Mouse (Mus musculus) embryonic facial prominence, embryonic 15.5 days (tissue): ENCODE results near the gene Atp8a2. TPM values are rescaled to one million over a fixed set of nuclear protein-coding genes. Genes with fewer than 3 reads are reported as not detected.
A peak's percentile ranks its signal among the peaks of the same experiment; 100 is the strongest.

Source experiments
- ATAC-seq: fragments of 200-750 bp; cut with Nextera tagmentation; 2 replicates; pipeline ENCODE4 v1.8.0; 2017; ENCODE audit warnings: low read depth, moderate TSS enrichment; ENCODE audit not compliant: insufficient number of reproducible peaks, low FRiP score, low TSS enrichment
- H3K27ac ChIP-seq: fragments of 300-500 bp; sonication (generic); replicated peaks from 2 replicates; pipeline ENCODE4 v1.5.1; 2015; ENCODE audit warnings: mild to moderate bottlenecking, inconsistent platforms
- H3K27me3 ChIP-seq: fragments of 300-500 bp; sonication (generic); 2 replicates; pipeline ENCODE4 v1.6.1; 2015; ENCODE audit warnings: inconsistent platforms
- H3K36me3 ChIP-seq: fragments of 300-500 bp; sonication (generic); 2 replicates; pipeline ENCODE4 v1.6.1; 2015; ENCODE audit warnings: mild to moderate bottlenecking, inconsistent platforms
- H3K4me1 ChIP-seq: fragments of 300-500 bp; sonication (generic); 2 replicates; pipeline ENCODE4 v1.6.1; 2015; ENCODE audit warnings: inconsistent platforms
- H3K4me2 ChIP-seq: fragments of 300-500 bp; sonication (generic); replicated peaks from 2 replicates; pipeline ENCODE4 v1.6.1; 2015; ENCODE audit warnings: mild to moderate bottlenecking, inconsistent platforms
- H3K4me3 ChIP-seq: fragments of 300-500 bp; sonication (generic); replicated peaks from 2 replicates; pipeline ENCODE4 v1.5.1; 2015; ENCODE audit warnings: mild to moderate bottlenecking, inconsistent platforms
- H3K9ac ChIP-seq: fragments of 300-500 bp; sonication (generic); 2 replicates; pipeline ENCODE4 v1.6.1; 2015; ENCODE audit warnings: inconsistent platforms
- H3K9me3 ChIP-seq: fragments of 300-500 bp; sonication (generic); replicated peaks from 2 replicates; pipeline ENCODE4 v1.6.1; 2016; ENCODE audit warnings: inconsistent platforms
- WGBS: fragments of 180-500 bp; shearing (Covaris S2); methylation state at CpG from one replicate; pipeline ENCODE4 v1.1.7; 2015; 5-methylcytosine and 5-hydroxymethylcytosine counted together
- polyA plus RNA-seq: library from polyadenylated mRNA; unstranded; fragments of >200 nt; fragmentation: Nextera tagmentation; extraction: Ambion mirVana; gene quantifications from 2 replicates; pipeline ENCODE4 v1.2.1, GENCODE M21; 2015

Gene Atp8a2
- polyA plus RNA-seq, 1 experiment from 2014 or later, result 3.2 TPM

DNA sequence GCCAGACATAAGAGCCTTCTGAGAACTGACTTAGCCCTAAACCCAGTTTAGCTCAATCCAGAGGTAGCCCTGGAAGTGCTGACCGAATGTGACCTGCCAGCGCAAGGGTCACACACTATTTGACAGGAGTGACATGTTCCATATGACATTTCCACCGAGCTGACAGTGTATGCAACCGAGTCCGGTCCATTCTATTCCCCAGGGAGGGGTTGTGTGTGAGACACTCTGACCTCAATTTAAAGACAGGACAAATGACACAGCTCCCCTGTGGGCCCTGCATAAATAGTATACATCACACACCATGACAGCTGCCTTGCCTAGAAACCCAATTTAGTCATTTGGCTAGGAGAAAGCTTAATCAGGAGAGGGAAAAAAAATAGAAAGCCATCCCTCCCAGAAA lies 555.1 kb downstream of the Atp8a2 start:
- Histone ChIP-seq H3K4me3 (no peak overlapping the region), H3K4me2 (no peak overlapping the region), H3K27ac (no peak overlapping the region), H3K9ac (no peak overlapping the region), H3K27me3 (no peaks in the 10 kb centered on the region), H3K4me1 (peaks cover 9% of the 10 kb centered on the region; the same call in 1 of the 2 replicates), H3K9me3 (no peaks in the 10 kb centered on the region), H3K36me3 (no peaks in the 10 kb centered on the region)
- 30% methylated on average over 5 of the region's 5 CpGs for WGBS
- no peak for ATAC-seq

DNA sequence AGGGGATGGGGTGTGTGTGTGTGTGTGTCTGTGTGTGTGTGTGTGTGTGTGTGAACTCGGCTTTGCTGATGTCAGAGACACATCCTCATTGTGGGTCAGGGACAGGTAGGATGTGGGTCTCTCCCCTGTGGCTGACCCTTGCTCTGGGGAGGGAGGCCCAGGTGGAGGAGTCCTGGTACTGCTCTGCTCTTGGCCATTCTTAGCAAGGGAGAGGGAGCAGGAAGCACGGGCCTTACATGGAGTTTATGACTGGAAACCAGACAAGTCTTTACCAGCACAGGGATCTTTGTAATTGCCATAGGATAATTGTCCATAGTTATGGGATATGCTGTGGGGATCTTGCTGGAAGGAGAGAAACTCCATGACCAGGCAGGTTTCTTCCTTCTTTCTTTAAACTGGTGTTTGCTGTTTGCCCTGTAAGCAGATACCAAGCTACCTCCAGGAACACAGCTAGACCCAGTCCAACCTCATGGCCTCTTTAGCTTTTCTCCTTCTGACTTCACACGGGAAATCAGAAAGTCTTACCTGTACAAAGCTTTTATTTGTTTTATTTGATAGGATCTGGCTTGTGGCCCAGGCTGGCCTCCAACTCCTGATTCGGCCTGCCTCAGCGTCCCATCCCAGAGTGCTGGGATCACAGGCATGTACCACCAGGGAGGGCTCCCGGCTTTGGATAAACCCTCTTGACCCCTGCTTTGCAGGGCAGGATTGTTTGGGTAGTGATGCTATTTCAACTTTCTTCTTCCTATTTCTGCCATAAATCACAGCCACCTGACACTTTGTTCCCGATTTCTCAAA lies 557.9 kb downstream of the Atp8a2 start:
- no peak overlapping the region for H3K9ac ChIP-seq
- no peaks in the 10 kb centered on the region for H3K27me3 ChIP-seq
- H3K27ac ChIP-seq, result no peak overlapping the region
- no peak overlapping the region for H3K4me3 ChIP-seq
- H3K4me2 ChIP-seq, result no peak overlapping the region
- ATAC-seq, result no peak
- H3K9me3 ChIP-seq, result no peaks in the 10 kb centered on the region
- H3K36me3 ChIP-seq, result no peaks in the 10 kb centered on the region
- WGBS, result 45% methylated on average over 7 of the region's 7 CpGs
- H3K4me1 ChIP-seq, result peaks cover 7% of the 10 kb centered on the region; the same call in 1 of the 2 replicates

DNA sequence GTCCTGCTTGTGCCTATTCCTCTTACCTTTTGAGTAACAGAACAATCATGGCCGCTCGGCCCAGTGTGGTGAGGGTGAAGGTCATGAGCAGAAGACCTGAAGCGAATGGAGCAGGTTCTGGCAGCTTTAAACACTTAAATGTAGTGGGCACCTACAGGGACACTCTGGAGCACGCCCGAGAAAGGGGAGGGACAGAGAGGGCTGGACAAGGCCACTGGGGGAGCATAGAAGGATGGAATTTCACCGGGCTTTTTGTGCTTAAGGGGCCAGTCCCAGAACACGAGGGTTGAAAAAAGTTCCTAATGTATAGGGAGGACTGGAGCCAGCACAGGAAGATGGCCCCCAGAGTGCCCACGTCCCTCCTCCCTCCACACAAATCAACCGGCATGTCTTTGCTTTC lies 563.0 kb downstream of the Atp8a2 start:
- no peaks in the 10 kb centered on the region for H3K36me3 ChIP-seq
- H3K27me3 ChIP-seq, result no peaks in the 10 kb centered on the region; the same call in 1 of the 2 replicates

DNA sequence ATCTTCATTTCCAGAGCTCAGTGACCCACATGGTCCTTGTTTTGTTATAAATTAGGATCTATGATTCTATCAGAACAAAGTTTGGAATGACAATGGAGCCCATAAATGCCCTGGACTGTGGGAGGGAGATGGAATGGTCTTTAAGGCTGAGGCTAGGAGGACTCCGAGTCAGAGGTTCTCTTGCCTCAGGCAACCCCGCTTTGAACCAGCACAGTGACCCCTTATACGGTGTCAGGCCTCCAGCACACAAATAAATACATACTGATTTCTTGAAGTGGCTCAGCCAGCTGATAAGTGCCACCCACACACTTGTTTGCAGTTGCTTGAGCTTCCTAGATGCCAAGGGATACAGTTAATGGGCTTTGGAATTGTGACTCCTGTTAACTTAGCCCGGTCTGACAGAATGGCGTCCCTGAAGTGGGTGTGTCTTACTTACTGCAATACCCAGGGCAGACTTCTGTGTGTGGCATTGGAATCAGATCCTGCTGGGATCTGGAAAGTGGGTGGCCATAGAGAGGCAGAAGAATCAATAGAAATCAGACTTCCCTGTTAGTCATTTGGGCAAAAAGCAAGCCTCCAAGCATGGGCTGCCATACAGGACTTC lies 563.6 kb downstream of the Atp8a2 start:
- H3K9ac ChIP-seq, result no peak overlapping the region
- no peak overlapping the region for H3K4me2 ChIP-seq
- H3K27me3 ChIP-seq, result no peaks in the 10 kb centered on the region; the same call in 1 of the 2 replicates
- H3K27ac ChIP-seq, result no peak overlapping the region
- H3K4me3 ChIP-seq, result no peak overlapping the region
- H3K9me3 ChIP-seq, result no peaks in the 10 kb centered on the region
- ATAC-seq, result no peak
- H3K4me1 ChIP-seq, result no peaks in the 10 kb centered on the region
- no peaks in the 10 kb centered on the region for H3K36me3 ChIP-seq
- 61% methylated on average over 5 of the region's 5 CpGs for WGBS

More for the DNA sequence above, 563.0 kb downstream of the Atp8a2 start:
- no peak overlapping the region for H3K27ac ChIP-seq
- WGBS, result 76% methylated on average over 9 of the region's 9 CpGs
- H3K9ac ChIP-seq, result no peak overlapping the region
- no peak for ATAC-seq
- no peaks in the 10 kb centered on the region for H3K9me3 ChIP-seq
- no peak overlapping the region for H3K4me3 ChIP-seq
- H3K4me2 ChIP-seq, result no peak overlapping the region
- no peaks in the 10 kb centered on the region for H3K4me1 ChIP-seq

DNA sequence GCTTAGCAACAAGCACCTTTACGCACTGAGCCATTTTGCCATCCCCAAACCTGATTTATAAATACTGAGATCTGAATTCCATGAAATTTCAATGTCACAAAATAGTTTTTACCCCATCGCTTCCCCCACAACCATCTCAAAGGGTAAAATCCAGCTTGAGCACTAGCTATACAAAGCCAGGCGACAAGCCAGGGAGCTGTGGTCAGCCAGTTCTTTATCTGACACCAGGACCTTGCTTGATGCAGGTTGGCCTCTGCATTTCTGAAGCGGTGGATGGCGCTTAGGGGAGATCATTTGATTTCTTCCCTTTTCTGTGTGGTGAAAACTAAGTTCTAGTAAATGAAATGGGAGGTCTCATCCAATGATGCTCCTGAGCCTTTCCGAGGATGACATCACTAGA lies 564.9 kb downstream of the Atp8a2 start:
- H3K4me3 ChIP-seq, result no peak overlapping the region
- no peaks in the 10 kb centered on the region for H3K36me3 ChIP-seq
- no peak overlapping the region for H3K4me2 ChIP-seq
- WGBS, result 90% methylated on average over 6 of the region's 6 CpGs
- peaks cover 12% of the 10 kb centered on the region for H3K4me1 ChIP-seq
- no peak overlapping the region for H3K27ac ChIP-seq
- H3K9me3 ChIP-seq, result no peaks in the 10 kb centered on the region
- ATAC-seq, result no peak
- H3K9ac ChIP-seq, result no peak overlapping the region
- H3K27me3 ChIP-seq, result peaks cover 6% of the 10 kb centered on the region; the same call in 1 of the 2 replicates

DNA sequence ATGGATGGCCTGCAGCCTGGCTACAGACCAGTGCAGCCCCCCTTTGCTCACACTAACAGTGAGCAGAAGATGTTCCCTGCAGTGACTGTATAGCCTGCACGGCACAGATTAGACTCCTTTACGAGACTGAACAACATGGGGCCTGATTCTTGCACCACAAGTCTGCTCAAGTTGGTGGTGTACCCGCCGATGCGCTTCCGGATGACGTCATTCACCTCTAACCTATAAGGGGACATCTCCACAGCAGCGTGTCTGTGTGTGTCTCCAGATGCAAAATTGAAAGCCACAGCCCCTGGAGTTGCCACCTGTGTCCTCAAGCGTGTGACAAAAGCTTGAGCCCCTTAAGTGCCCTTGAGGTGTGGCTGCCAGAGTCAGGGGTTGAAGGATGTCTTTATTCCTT lies 566.9 kb downstream of the Atp8a2 start:
- H3K4me3 ChIP-seq, result no peak overlapping the region
- H3K9me3 ChIP-seq, result no peaks in the 10 kb centered on the region
- peaks cover 17% of the 10 kb centered on the region for H3K27me3 ChIP-seq
- no peak overlapping the region for H3K9ac ChIP-seq
- WGBS, result 88% methylated on average over 9 of the region's 9 CpGs
- H3K4me1 ChIP-seq, result peaks cover 26% of the 10 kb centered on the region
- no peak for ATAC-seq
- H3K4me2 ChIP-seq, result no peak overlapping the region
- no peak overlapping the region for H3K27ac ChIP-seq
- no peaks in the 10 kb centered on the region for H3K36me3 ChIP-seq

DNA sequence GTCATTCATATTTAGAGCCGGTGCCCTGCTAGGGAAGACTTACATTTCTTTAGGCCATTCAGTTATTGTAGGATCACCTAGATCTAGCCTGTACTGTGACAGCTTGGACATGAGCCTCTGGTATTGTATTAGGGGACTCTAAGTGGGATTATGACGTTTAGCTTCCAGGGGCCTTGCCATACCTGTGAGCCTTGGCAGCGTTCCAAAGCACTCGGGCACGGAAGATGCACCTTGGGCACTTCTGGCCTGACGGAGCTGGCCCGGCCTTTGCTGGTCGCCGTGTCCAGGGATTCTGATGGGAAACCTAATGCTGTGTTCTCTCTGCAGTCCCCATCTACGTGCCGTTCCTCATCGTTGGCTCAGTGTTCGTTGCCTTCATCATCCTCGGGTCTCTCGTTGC lies 567.7 kb downstream of the Atp8a2 start:
- no peaks in the 10 kb centered on the region for H3K36me3 ChIP-seq
- H3K27me3 ChIP-seq, result peaks cover 25% of the 10 kb centered on the region
- H3K9me3 ChIP-seq, result no peaks in the 10 kb centered on the region
- ATAC-seq, result no peak
- no peak overlapping the region for H3K9ac ChIP-seq
- no peak overlapping the region for H3K4me2 ChIP-seq
- H3K4me3 ChIP-seq, result no peak overlapping the region
- 88% methylated on average over 15 of the region's 15 CpGs for WGBS
- no peak overlapping the region for H3K27ac ChIP-seq
- peaks cover 26% of the 10 kb centered on the region for H3K4me1 ChIP-seq

DNA sequence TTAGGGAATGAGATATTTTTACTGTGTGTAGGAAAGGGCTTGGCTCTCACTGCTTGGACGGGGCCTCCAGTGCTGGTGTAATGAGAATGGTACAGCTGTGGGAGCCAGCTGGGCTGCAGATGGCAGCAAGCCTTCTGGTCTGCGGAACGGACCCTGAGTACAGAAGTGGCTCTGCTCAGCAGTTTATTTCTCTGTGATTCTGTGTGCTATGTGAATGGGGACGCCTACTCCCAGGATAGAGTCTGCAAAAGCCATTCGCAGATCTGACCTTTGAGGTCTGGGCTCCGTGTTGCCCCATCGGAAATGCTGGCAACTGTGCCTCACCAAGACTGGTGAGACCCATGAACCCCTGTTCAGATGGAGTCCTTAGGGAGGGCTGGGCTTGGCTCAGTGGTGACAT lies 569.2 kb downstream of the Atp8a2 start:
- Histone ChIP-seq H3K36me3 (no peaks in the 10 kb centered on the region), H3K27me3 (peaks cover 35% of the 10 kb centered on the region), H3K4me3 (peak overlapping the region; percentile 63), H3K27ac (0 out of 2 replicates have a peak overlapping the region, but pooled peaks have one; percentile 41), H3K9ac (no peak overlapping the region), H3K4me2 (peak overlapping the region; percentile 96), H3K4me1 (peaks cover 26% of the 10 kb centered on the region), H3K9me3 (no peaks in the 10 kb centered on the region)
- WGBS, result 17% methylated on average over 7 of the region's 7 CpGs
- ATAC-seq, result peak; percentile 49; the same call in 1 of the 2 replicates

DNA sequence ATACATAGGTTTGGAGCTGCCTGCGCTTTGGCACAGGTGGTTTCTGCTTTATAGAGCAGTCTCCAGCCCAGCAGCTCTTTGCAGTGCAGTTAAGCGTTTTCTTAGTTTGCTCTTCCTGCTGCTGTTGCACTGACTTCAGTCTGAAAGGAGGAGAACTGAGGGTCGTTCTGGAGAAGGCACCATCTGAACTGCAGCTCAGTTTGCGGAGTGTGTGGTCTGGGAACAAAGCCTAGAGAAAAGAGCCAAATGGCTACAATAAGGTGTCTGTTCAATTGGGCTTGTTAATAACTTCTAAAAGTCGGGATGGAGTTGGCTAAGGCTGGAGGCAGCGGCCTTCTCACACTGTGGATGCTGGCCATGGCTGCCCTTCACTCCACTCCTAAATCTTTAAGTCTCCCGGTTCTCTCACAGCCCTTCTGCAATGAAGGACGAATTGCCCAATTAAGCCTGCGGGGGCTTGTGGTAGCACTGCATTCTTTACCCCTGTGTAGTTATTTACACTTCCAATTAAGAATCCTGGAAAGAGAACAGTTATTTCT lies 569.8 kb downstream of the Atp8a2 start:
- Histone ChIP-seq H3K36me3 (no peaks in the 10 kb centered on the region), H3K9ac (no peak overlapping the region), H3K9me3 (no peaks in the 10 kb centered on the region), H3K27ac (peak overlapping the region; percentile 41; the same call in 1 of the 2 replicates), H3K4me2 (peak overlapping the region; percentile 96), H3K4me3 (peak overlapping the region; percentile 63), H3K27me3 (peaks cover 36% of the 10 kb centered on the region), H3K4me1 (peaks cover 26% of the 10 kb centered on the region)
- ATAC-seq, result no peak
- WGBS, result 18% methylated on average over 9 of the region's 9 CpGs

DNA sequence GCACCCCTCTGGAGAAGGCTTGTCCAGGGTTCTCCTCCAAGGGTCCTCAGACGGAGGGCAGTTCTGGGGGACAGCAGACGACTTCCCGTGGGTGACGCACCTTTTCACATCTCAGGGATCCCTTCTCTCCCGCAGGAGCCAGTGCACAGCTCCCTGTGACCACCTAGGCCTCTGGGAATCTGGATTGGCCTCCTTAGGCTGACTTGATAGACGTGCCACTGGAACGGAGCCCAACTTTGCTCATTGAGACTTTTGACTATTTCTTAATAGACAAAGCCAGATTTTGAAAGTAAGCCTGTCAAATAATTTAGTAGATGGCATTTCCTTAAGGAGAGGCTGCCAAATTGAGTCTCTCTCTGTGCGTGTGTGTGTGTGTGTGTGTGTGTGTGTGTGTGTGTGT lies 570.3 kb downstream of the Atp8a2 start:
- no peaks in the 10 kb centered on the region for H3K9me3 ChIP-seq
- 17% methylated on average over 8 of the region's 8 CpGs for WGBS
- H3K4me3 ChIP-seq, result peak overlapping the region; percentile 63
- peaks cover 38% of the 10 kb centered on the region for H3K27me3 ChIP-seq
- H3K4me1 ChIP-seq, result peaks cover 26% of the 10 kb centered on the region
- no peak overlapping the region for H3K27ac ChIP-seq
- no peak overlapping the region for H3K9ac ChIP-seq
- ATAC-seq, result no peak
- peak overlapping the region; percentile 96 for H3K4me2 ChIP-seq
- no peaks in the 10 kb centered on the region for H3K36me3 ChIP-seq

DNA sequence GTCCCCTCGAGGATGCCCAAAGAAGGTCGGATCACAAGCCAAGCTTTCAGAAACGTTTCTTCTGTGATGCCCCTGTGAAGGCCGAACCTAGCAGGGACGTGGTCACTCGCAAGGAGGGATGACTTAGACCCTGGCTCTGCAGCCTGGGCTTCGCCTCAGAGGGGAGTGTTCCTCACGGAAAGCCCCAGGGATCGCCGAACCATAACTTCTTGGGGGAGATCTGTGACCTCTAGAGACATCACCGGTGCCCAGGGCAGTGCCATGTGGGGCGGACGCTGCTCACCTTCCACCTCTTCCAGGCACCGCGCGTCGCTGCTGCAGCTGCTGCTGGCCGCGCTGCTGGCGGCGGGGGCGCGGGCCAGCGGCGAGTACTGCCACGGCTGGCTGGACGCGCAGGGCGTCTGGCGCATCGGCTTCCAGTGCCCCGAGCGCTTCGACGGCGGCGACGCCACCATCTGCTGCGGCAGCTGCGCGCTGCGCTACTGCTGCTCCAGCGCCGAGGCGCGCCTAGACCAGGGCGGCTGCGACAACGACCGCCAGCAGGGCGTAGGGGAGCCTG lies 571.1 kb downstream of the Atp8a2 start:
- peak overlapping the region; percentile 63 for H3K4me3 ChIP-seq
- ATAC-seq, result no peak
- peaks cover 26% of the 10 kb centered on the region for H3K4me1 ChIP-seq
- H3K9ac ChIP-seq, result peak overlapping the region; percentile 47
- no peaks in the 10 kb centered on the region for H3K9me3 ChIP-seq
- under 1% methylated on average over 51 of the region's 51 CpGs for WGBS
- H3K4me2 ChIP-seq, result peak overlapping the region; percentile 96
- H3K27ac ChIP-seq, result peak overlapping the region; percentile 72
- peaks cover 38% of the 10 kb centered on the region for H3K27me3 ChIP-seq
- H3K36me3 ChIP-seq, result no peaks in the 10 kb centered on the region
